ENCODE assay signal across 8 mouse cellular contexts in genomic region chr13:49372370-49373060, GRCm38 (mm10). TPM values are rescaled to one million over a fixed set of nuclear protein-coding genes. Genes with fewer than 3 reads are reported as not detected.
DNase-seq lines count a peak whose midpoint lies in the region; ATAC-seq and TF ChIP-seq lines count a peak whose summit lies in the region.

No protein-coding gene starts in this region.

- H3K9me3 ChIP-seq in hindbrain, embryonic 13.5 days, result no peaks in the 10 kb centered on the region
- no peaks in the 10 kb centered on the region for H3K9me3 ChIP-seq in hindbrain, embryonic 12.5 days (replicated peaks)
- H3K9me3 ChIP-seq in heart, embryonic 15.5 days (replicated peaks), result no peaks in the 10 kb centered on the region

- H3K4me3 ChIP-seq in hindbrain, embryonic 13.5 days, result no peak overlapping the region
- H3K4me3 ChIP-seq in hindbrain, embryonic 12.5 days, result no peak overlapping the region
- H3K4me3 ChIP-seq in heart, embryonic 15.5 days, result no peak overlapping the region
- H3K4me3 ChIP-seq in small intestine, adult 2 months (ENCODE audit: low read depth, low read length), result no peak overlapping the region

- H3K27me3 ChIP-seq in hindbrain, embryonic 13.5 days, result no peaks in the 10 kb centered on the region
- no peaks in the 10 kb centered on the region for H3K27me3 ChIP-seq in hindbrain, embryonic 12.5 days
- H3K27me3 ChIP-seq in heart, embryonic 15.5 days, result no peaks in the 10 kb centered on the region
- no peaks in the 10 kb centered on the region for H3K27me3 ChIP-seq in small intestine, adult 2 months (ENCODE audit: control insufficient read depth, insufficient read depth, low read length)

- no peak overlapping the region for H3K4me2 ChIP-seq in hindbrain, embryonic 13.5 days
- no peak overlapping the region for H3K4me2 ChIP-seq in hindbrain, embryonic 12.5 days (replicated peaks)
- H3K4me2 ChIP-seq in heart, embryonic 15.5 days, result no peak overlapping the region

- ATAC-seq in hindbrain, embryonic 13.5 days (ENCODE audit: low FRiP score), result no peak
- no peak for ATAC-seq in hindbrain, embryonic 12.5 days (ENCODE audit: low FRiP score)
- no peak for ATAC-seq in heart, embryonic 15.5 days (replicated peaks; ENCODE audit: insufficient number of reproducible peaks, insufficient read depth, low FRiP score, low read depth)

- 94% methylated on average over 9 of the region's 9 CpGs for WGBS in hindbrain, embryonic 13.5 days
- 89% methylated on average over 9 of the region's 9 CpGs for WGBS in hindbrain, embryonic 12.5 days
- WGBS in heart, embryonic 15.5 days, result 79% methylated on average over 9 of the region's 9 CpGs
- 85% methylated on average over 9 of the region's 9 CpGs for WGBS in small intestine, adult 2 months

- DNase-seq in right cerebral cortex, adult 2 months (ENCODE audit: low spot score in 2 of 2), result peak; percentile 57 to 72
- no peak for DNase-seq in right cerebral cortex, postnatal 10 days (ENCODE audit: low spot score in 2 of 2)
- no peak for DNase-seq in adrenal gland, postnatal 4 days (ENCODE audit: low spot score in 2 of 2)
- no peak for DNase-seq in natural killer cell, adult 2 months (ENCODE audit: low spot score in 2 of 2)

- H3K27ac ChIP-seq in hindbrain, embryonic 13.5 days, result 0 out of 2 replicates have a peak overlapping the region, but pooled peaks have one; percentile 60
- H3K27ac ChIP-seq in hindbrain, embryonic 12.5 days, result no peak overlapping the region
- peak overlapping the region; percentile 84 for H3K27ac ChIP-seq in heart, embryonic 15.5 days
- 0 out of 2 replicates have a peak overlapping the region, but pooled peaks have one; percentile 48 for H3K27ac ChIP-seq in small intestine, adult 2 months (ENCODE audit: insufficient read depth, low read depth, low read length)

- H3K9ac ChIP-seq in hindbrain, embryonic 13.5 days, result no peak overlapping the region
- H3K9ac ChIP-seq in hindbrain, embryonic 12.5 days, result no peak overlapping the region
- no peak overlapping the region for H3K9ac ChIP-seq in heart, embryonic 15.5 days

- peaks cover 21% of the 10 kb centered on the region for H3K4me1 ChIP-seq in hindbrain, embryonic 13.5 days (replicated peaks)
- H3K4me1 ChIP-seq in hindbrain, embryonic 12.5 days, result peaks cover 13% of the 10 kb centered on the region
- H3K4me1 ChIP-seq in heart, embryonic 15.5 days (replicated peaks), result peaks cover 55% of the 10 kb centered on the region
- H3K4me1 ChIP-seq in small intestine, adult 2 months (ENCODE audit: control insufficient read depth, insufficient read depth, insufficient read length, low read length), result peaks cover 9% of the 10 kb centered on the region; the same call in 1 of the 2 replicates

- peaks cover 69% of the 10 kb centered on the region for H3K36me3 ChIP-seq in hindbrain, embryonic 13.5 days
- H3K36me3 ChIP-seq in hindbrain, embryonic 12.5 days, result peaks cover 55% of the 10 kb centered on the region
- peaks cover 33% of the 10 kb centered on the region for H3K36me3 ChIP-seq in heart, embryonic 15.5 days
- peaks cover 11% of the 10 kb centered on the region; the same call in 1 of the 2 replicates for H3K36me3 ChIP-seq in small intestine, adult 2 months (ENCODE audit: control insufficient read depth, insufficient read depth, low read length)

- TF ChIP-seq POLR2A in small intestine, adult 2 months (IDR thresholded peaks at IDR 0.05; ENCODE audit: low read depth, low read length), result no peak

- no peak for TF ChIP-seq CTCF in small intestine, adult 2 months (IDR thresholded peaks at IDR 0.05; ENCODE audit: extremely low read depth, insufficient read length, insufficient replicate concordance, low read depth, low read length)

RNA-seq across cellular contexts. Expression of gene Bicd2, which starts 31.1 kb away (rescaled TPM):
- polyA plus RNA-seq in hindbrain, embryonic 13.5 days (2015; fragmentation: Nextera tagmentation; extraction: Ambion mirVana), result 28.2 and 29.3 TPM in 2 replicates
- polyA plus RNA-seq in hindbrain, embryonic 12.5 days (2016; fragmentation: Nextera tagmentation; extraction: Ambion mirVana), result 40.7 and 44.2 TPM in 2 replicates
- polyA plus RNA-seq in heart, embryonic 15.5 days (2015; fragmentation: Nextera tagmentation; extraction: Ambion mirVana), result 47.4 and 48.2 TPM in 2 replicates
- polyA plus RNA-seq in small intestine, adult 2 months (2012; rRNA removed), result 7.9 and 10.0 TPM in 2 replicates
- 10 to 100 TPM; 33.5 to 35.9 TPM for total RNA-seq in adrenal gland, postnatal 4 days (2021)

RNA-seq across cellular contexts. Expression of gene Ippk, which starts 48.5 kb away (rescaled TPM):
- polyA plus RNA-seq in hindbrain, embryonic 13.5 days (2015; fragmentation: Nextera tagmentation; extraction: Ambion mirVana), result 14.0 and 15.0 TPM in 2 replicates
- 16.5 and 17.3 TPM in 2 replicates for polyA plus RNA-seq in hindbrain, embryonic 12.5 days (2016; fragmentation: Nextera tagmentation; extraction: Ambion mirVana)
- polyA plus RNA-seq in heart, embryonic 15.5 days (2015; fragmentation: Nextera tagmentation; extraction: Ambion mirVana), result 10.0 and 11.1 TPM in 2 replicates
- 2.6 TPM in 2 replicates for polyA plus RNA-seq in small intestine, adult 2 months (2012; rRNA removed)
- total RNA-seq in adrenal gland, postnatal 4 days (2021), result 10 to 100 TPM; 17.9 to 18.3 TPM

RNA-seq across cellular contexts. Expression of gene Fgd3, which starts 52.4 kb away (rescaled TPM):
- 1.4 and 2.0 TPM in 2 replicates for polyA plus RNA-seq in hindbrain, embryonic 13.5 days (2015; fragmentation: Nextera tagmentation; extraction: Ambion mirVana)
- polyA plus RNA-seq in hindbrain, embryonic 12.5 days (2016; fragmentation: Nextera tagmentation; extraction: Ambion mirVana), result 1.1 and 1.2 TPM in 2 replicates
- polyA plus RNA-seq in heart, embryonic 15.5 days (2015; fragmentation: Nextera tagmentation; extraction: Ambion mirVana), result 0.14 and 0.32 TPM in 2 replicates
- polyA plus RNA-seq in small intestine, adult 2 months (2012; rRNA removed), result 1.4 and 2.2 TPM in 2 replicates
- 1 to 10 TPM; 5.3 to 6.0 TPM for total RNA-seq in adrenal gland, postnatal 4 days (2021)

Comparison
In these comparisons a context has a peak if more than half of its experiments do, and no peak if none do; other contexts are left out.
1. DNase-seq: peak in right cerebral cortex, adult 2 months (2 of 2); none in right cerebral cortex, postnatal 10 days (0 of 2), adrenal gland, postnatal 4 days (0 of 2) and natural killer cell, adult 2 months (0 of 2).